Mouse (Mus musculus) effector memory CD4-positive, alpha-beta T cell, adult 7 months (primary cell): Measurements from ENCODE around the gene Cenpp. TPM values are rescaled to one million over a fixed set of nuclear protein-coding genes. Genes with fewer than 3 reads are reported as not detected.

Source experiments
- polyA plus RNA-seq: library from polyadenylated mRNA; unstranded; fragments of 100-300 nt; shearing (Covaris generic); gene quantifications from one replicate; pipeline ENCODE4 v1.2.1, GENCODE M21; 2017

Gene Cenpp
- 0.91 TPM for polyA plus RNA-seq

GRCm38 (mm10) chr13:49652481-49653179, at the start of gene Cenpp, which contains the start of gene Nol8:
Gene Cenpp, minus strand, starts transcription at chr13:49652785.
Gene Nol8, plus strand, starts transcription at chr13:49653078.

DNA sequence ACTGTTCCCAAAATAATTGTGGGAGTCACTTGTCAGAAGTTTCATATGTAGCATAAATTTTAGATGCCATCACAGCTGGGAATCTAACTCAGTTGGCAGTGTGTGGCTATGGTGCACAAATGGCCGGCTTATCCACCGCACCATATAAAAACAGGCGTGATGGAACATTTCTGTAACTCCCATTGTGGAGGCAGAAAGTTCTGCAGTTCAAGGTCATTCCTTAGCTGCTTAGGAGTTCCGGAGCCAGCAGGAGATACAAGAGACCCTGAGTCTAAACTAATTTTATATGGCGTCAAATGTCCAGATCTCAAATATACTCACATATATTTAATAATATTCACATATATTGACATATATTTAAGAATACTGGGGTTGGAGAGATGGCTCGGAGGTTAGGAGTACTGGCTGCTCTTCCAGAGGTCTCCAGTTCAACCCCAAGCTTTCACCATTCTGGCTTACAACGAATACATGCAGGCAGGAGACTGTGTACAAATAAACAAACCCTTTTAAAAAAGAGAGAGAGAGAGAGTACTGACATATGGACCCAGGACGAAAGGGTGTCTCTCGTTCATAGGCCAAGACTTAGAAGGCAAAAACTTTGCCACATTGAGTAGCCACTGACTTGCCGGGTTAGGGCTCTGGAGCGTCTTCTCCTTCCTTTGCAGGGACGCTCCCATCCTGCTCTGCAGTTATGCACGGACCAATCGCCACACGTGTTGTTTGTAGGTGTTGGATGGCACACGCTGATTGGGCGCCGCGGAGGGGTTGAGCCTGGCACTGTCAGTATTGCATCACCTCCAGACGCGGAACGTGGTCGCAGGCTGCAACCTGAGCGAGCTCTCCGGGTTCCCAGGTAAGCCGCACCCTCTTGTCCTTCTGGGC, 29.0 kb upstream of the Cenpp start, which contains the start of gene Iars:
Gene Iars (plus strand): TSS at position 750 of the 882 bp plus-strand sequence.

GRCm38 (mm10) chr13:49607714-49608113, 44.9 kb downstream of the Cenpp start, which contains the start of gene Ogn:
Gene Ogn, plus strand, starts transcription at chr13:49608046.

DNA sequence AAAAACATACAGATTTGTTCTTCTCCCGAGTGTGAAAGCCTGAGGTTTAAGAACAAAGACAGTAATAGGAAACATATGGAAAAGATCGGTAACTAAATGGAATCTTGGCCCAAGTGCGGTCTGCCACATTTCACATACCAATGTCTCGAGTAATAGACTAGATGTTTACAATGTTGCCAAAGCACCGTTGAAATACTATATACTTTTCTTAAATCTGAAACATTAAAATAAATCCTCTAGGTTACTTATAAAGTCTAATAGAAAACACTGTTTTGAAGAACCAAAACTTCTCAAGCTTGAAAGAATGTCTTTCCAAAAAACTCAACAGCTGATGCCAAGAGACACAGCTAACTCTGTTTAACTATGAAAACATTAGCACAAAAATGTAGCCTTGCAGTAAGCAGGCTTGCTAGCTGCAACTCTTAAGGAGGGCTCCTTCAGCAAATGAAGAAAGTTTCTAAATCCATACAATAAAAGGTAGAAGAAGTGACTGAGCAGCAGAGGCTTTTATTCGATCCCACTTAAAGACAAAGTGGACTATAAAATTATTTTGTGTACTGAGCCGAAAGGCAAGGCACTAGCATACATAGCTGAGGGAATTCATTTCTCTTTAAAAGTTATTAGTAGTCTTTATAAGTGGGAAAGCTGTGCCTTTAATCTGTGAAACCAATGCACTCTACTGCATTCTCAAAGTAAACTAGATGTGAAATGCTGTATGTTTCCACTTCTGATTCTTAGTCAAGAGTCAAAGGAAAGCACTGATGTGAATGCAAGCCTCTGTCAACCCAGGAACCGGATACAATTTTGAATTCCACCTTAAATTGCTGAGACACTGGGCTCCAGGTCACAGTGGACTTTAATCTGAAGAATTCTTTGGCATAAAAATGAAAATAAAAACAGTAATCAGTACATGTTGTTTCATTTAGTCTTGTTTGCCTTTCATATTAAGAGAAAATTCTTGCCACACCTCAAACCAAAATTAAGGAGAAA, 70.7 kb downstream of the Cenpp start, which contains the start of gene Omd:
Gene Omd (plus strand): TSS at position 922 of the 990 bp plus-strand sequence.

GRCm38 (mm10) chr13:49544279-49544678, 108.3 kb downstream of the Cenpp start, which contains the start of gene Aspn:
Gene Aspn, plus strand, starts transcription at chr13:49544443.

DNA sequence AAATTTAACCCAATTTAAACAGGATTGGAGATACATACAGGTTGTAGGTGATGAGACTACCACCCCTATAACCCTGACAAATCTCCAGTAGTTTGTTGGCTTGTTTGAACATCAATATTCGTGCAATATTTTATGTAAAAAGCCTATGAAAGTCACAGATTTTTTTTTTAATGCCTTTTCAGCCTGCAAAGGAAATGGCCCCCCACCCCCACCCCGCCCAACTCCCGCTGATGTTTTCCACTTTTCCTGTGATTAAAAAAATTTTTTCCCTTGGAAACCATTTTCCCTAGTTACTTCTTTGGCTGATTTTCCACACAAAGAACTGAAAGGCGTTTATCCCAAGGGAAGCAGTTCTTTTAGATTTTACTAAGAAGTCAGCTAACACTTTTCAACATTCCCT, 148.1 kb downstream of the Cenpp start, which contains the start of gene Ecm2:
Gene Ecm2 (plus strand): TSS at position 301 of the 400 bp plus-strand sequence.

GRCm38 (mm10) chr13:49492376-49493368, 159.9 kb downstream of the Cenpp start, which contains the start of gene Tes3-ps:
Gene Tes3-ps, plus strand, starts transcription at chr13:49493318.

GRCm38 (mm10) chr13:49420754-49421605, 231.6 kb downstream of the Cenpp start, which contains the start of gene Ippk:
Gene Ippk, plus strand, starts transcription at chr13:49421249.

Other genes starting within 250 kb of the Cenpp start
- 14.2 TPM for gene Ippk, start 231.5 kb downstream of the Cenpp start, polyA plus RNA-seq
- gene Tes3-ps, start 159.5 kb downstream of the Cenpp start, polyA plus RNA-seq = 2.8 TPM
- 0.13 TPM for gene Ecm2, start 148.0 kb downstream of the Cenpp start, polyA plus RNA-seq
- gene Aspn, start 108.3 kb downstream of the Cenpp start, polyA plus RNA-seq = not detected
- gene Omd, start 70.3 kb downstream of the Cenpp start, polyA plus RNA-seq = 0.33 TPM
- 0.44 TPM for gene Ogn, start 44.7 kb downstream of the Cenpp start, polyA plus RNA-seq
- gene Nol8, start 293 bp upstream of the Cenpp start, polyA plus RNA-seq = 33.9 TPM
- 39.3 TPM for gene Iars, start 29.3 kb upstream of the Cenpp start, polyA plus RNA-seq
- not detected for gene Gm30302, start 146.2 kb upstream of the Cenpp start, polyA plus RNA-seq